Mouse (Mus musculus) monocyte, adult 2 months (primary cell): ENCODE results near the gene Shq1.

Experiments used
- DNase-seq, 2 experiments: peaks; one replicate each; pipeline ENCODE4 v3.0.0; 2022; ENCODE audit warnings: low spot score in 2 of 2, low read depth in 1 of 2

Gene Shq1

GRCm38 (mm10) chr6:100533364-100533763 lies 137.6 kb downstream of the Shq1 start:
- no peak for DNase-seq

- DNase-seq, result no peak
Measured at GRCm38 (mm10) chr6:100532326-100532725, 138.6 kb downstream of the Shq1 start.

GRCm38 (mm10) chr6:100529673-100530072 lies 141.3 kb downstream of the Shq1 start:
- no peak for DNase-seq

GRCm38 (mm10) chr6:100528556-100528955 lies 142.4 kb downstream of the Shq1 start:
- no peak for DNase-seq

- DNase-seq, result no peak
Measured at GRCm38 (mm10) chr6:100527972-100528371, 143.0 kb downstream of the Shq1 start.

- no peak for DNase-seq
Measured at GRCm38 (mm10) chr6:100527161-100527560, 143.8 kb downstream of the Shq1 start.

- no peak for DNase-seq
Measured at GRCm38 (mm10) chr6:100526066-100526465, 144.9 kb downstream of the Shq1 start.

- DNase-seq, result no peak
Measured at GRCm38 (mm10) chr6:100525496-100525895, 145.5 kb downstream of the Shq1 start.

GRCm38 (mm10) chr6:100522495-100522894 lies 148.5 kb downstream of the Shq1 start:
- no peak for DNase-seq

GRCm38 (mm10) chr6:100521615-100522398 lies 149.2 kb downstream of the Shq1 start:
- no peak for DNase-seq

- DNase-seq, result no peak
Measured at GRCm38 (mm10) chr6:100520558-100521099, 150.3 kb downstream of the Shq1 start.

GRCm38 (mm10) chr6:100519837-100520236 lies 151.1 kb downstream of the Shq1 start:
- no peak for DNase-seq
